Mouse (Mus musculus) forebrain, embryonic 11.5 days (tissue): ENCODE results near the gene Msrb2. TPM values are rescaled to one million over a fixed set of nuclear protein-coding genes. Genes with fewer than 3 reads are reported as not detected.

Source experiments
- ATAC-seq: fragments of 200-750 bp; cut with Nextera tagmentation; replicated peaks from 2 replicates; pipeline ENCODE4 v1.8.0; 2017; ENCODE audit warnings: moderate TSS enrichment; ENCODE audit not compliant: low FRiP score
- DNase-seq: peaks from one replicate; pipeline ENCODE4 v3.0.0-alpha.2; 2017; ENCODE audit warnings: low spot score
- H3K27ac ChIP-seq: fragments of 300-500 bp; sonication (generic); 2 replicates; pipeline ENCODE4 v1.5.1; 2014; ENCODE audit warnings: low read depth, low read length
- H3K27me3 ChIP-seq: fragments of 300-500 bp; sonication (generic); 2 replicates; pipeline ENCODE4 v1.6.1; 2014; ENCODE audit warnings: mild to moderate bottlenecking, low read length, mixed read lengths; ENCODE audit not compliant: control insufficient read depth, insufficient read depth
- H3K36me3 ChIP-seq: fragments of 300-500 bp; sonication (generic); 2 replicates; pipeline ENCODE4 v1.6.1; 2014; ENCODE audit warnings: mild to moderate bottlenecking, low read length, moderate library complexity, mixed read lengths; ENCODE audit not compliant: control insufficient read depth, insufficient read depth
- H3K4me1 ChIP-seq: fragments of 300-500 bp; sonication (generic); replicated peaks from 2 replicates; pipeline ENCODE4 v1.6.1; 2014; ENCODE audit warnings: low read length, mixed read lengths; ENCODE audit not compliant: control insufficient read depth, insufficient read depth
- H3K4me2 ChIP-seq: fragments of 300-500 bp; sonication (generic); 2 replicates; pipeline ENCODE4 v1.6.1; 2014; ENCODE audit warnings: low read depth, mild to moderate bottlenecking, low read length, moderate library complexity, mixed read lengths; ENCODE audit not compliant: severe bottlenecking
- H3K4me3 ChIP-seq: fragments of 300-500 bp; sonication (generic); 2 replicates; pipeline ENCODE4 v1.5.1; 2014; ENCODE audit warnings: low read depth, low read length
- H3K9ac ChIP-seq: fragments of 300-500 bp; sonication (generic); 2 replicates; pipeline ENCODE4 v1.6.1; 2014; ENCODE audit warnings: low read length
- H3K9me3 ChIP-seq: fragments of 300-500 bp; sonication (generic); 2 replicates; pipeline ENCODE4 v1.6.1; 2016; ENCODE audit warnings: low read length, mixed read lengths; ENCODE audit not compliant: control insufficient read depth
- WGBS: fragments of 180-500 bp; shearing (Covaris S2); extraction: QIAGEN DNeasy Blood & Tissue Kit; methylation state at CpG from one replicate; pipeline ENCODE4 v1.1.7; 2014; 5-methylcytosine and 5-hydroxymethylcytosine counted together
- polyA plus RNA-seq: library from polyadenylated mRNA; unstranded; fragments of >200 nt; fragmentation: Nextera tagmentation; extraction: Ambion mirVana; gene quantifications from 2 replicates; pipeline ENCODE4 v1.2.1, GENCODE M21; 2014

Msrb2 gene
- polyA plus RNA-seq, 1 experiment from 2014 or later, result 10.3 TPM

GRCm38 (mm10) chr2:19406531-19406930, 35.3 kb downstream of the Msrb2 start:
- Histone ChIP-seq H3K27ac (no peak overlapping the region), H3K36me3 (no peaks in the 10 kb centered on the region), H3K4me1 (no peaks in the 10 kb centered on the region), H3K4me3 (no peak overlapping the region), H3K9me3 (no peaks in the 10 kb centered on the region), H3K9ac (no peak overlapping the region), H3K27me3 (no peaks in the 10 kb centered on the region), H3K4me2 (no peak overlapping the region)
- no peak for ATAC-seq
- WGBS, result 77% methylated on average over 3 of the region's 3 CpGs
- no peak for DNase-seq

GRCm38 (mm10) chr2:19414222-19414965, 43.2 kb downstream of the Msrb2 start:
- H3K9me3 ChIP-seq, result no peaks in the 10 kb centered on the region
- no peaks in the 10 kb centered on the region for H3K27me3 ChIP-seq
- no peak overlapping the region for H3K27ac ChIP-seq
- H3K4me1 ChIP-seq, result no peaks in the 10 kb centered on the region
- peak overlapping the region; percentile 47; the same call in 1 of the 2 replicates for H3K4me2 ChIP-seq
- 0 out of 2 replicates have a peak overlapping the region, but pooled peaks have one; percentile 27 for H3K9ac ChIP-seq
- H3K36me3 ChIP-seq, result no peaks in the 10 kb centered on the region
- ATAC-seq (peak; percentile 82), DNase-seq (peak; percentile 85)
- 21% methylated on average over 19 of the region's 19 CpGs for WGBS
- peak overlapping the region; percentile 21 for H3K4me3 ChIP-seq

- 3% methylated on average over 6 of the region's 6 CpGs for WGBS
These were observed 43.9 kb downstream of the Msrb2 start for GRCm38 (mm10) chr2:19415063-19415521.

GRCm38 (mm10) chr2:19416066-19416465, 44.8 kb downstream of the Msrb2 start:
- H3K4me1 ChIP-seq, result no peaks in the 10 kb centered on the region
- no peak overlapping the region for H3K4me3 ChIP-seq
- 76% methylated on average over 6 of the region's 6 CpGs for WGBS
- no peak for DNase-seq
- H3K9me3 ChIP-seq, result no peaks in the 10 kb centered on the region
- no peaks in the 10 kb centered on the region for H3K36me3 ChIP-seq
- no peak overlapping the region for H3K9ac ChIP-seq
- ATAC-seq, result no peak
- no peak overlapping the region for H3K27ac ChIP-seq
- H3K27me3 ChIP-seq, result no peaks in the 10 kb centered on the region
- H3K4me2 ChIP-seq, result no peak overlapping the region

More at GRCm38 (mm10) chr2:19415063-19415521, 43.9 kb downstream of the Msrb2 start:
- 0 out of 2 replicates have a peak overlapping the region, but pooled peaks have one; percentile 27 for H3K9ac ChIP-seq
- no peaks in the 10 kb centered on the region for H3K9me3 ChIP-seq
- peak; percentile 37 for ATAC-seq
- H3K4me2 ChIP-seq, result peak overlapping the region; percentile 47; the same call in 1 of the 2 replicates
- H3K4me3 ChIP-seq, result peak overlapping the region; percentile 21
- no peak overlapping the region for H3K27ac ChIP-seq
- H3K4me1 ChIP-seq, result no peaks in the 10 kb centered on the region
- no peak for DNase-seq
- no peaks in the 10 kb centered on the region for H3K36me3 ChIP-seq
- no peaks in the 10 kb centered on the region for H3K27me3 ChIP-seq

- ATAC-seq (no peak), DNase-seq (no peak)
- H3K4me3 ChIP-seq, result no peak overlapping the region
- H3K4me2 ChIP-seq, result no peak overlapping the region
- no peaks in the 10 kb centered on the region for H3K9me3 ChIP-seq
- H3K4me1 ChIP-seq, result no peaks in the 10 kb centered on the region
- H3K27ac ChIP-seq, result no peak overlapping the region
- H3K27me3 ChIP-seq, result no peaks in the 10 kb centered on the region
- no peaks in the 10 kb centered on the region for H3K36me3 ChIP-seq
- H3K9ac ChIP-seq, result no peak overlapping the region; the same call in 1 of the 2 replicates
- WGBS, result 88% methylated on average over 1 of the region's 1 CpGs
These were observed 48.6 kb downstream of the Msrb2 start for GRCm38 (mm10) chr2:19419686-19420345.

GRCm38 (mm10) chr2:19422226-19422625, 51.0 kb downstream of the Msrb2 start:
- H3K4me2 ChIP-seq, result no peak overlapping the region
- no peak for ATAC-seq
- H3K27me3 ChIP-seq, result peaks cover 6% of the 10 kb centered on the region
- H3K9ac ChIP-seq, result no peak overlapping the region
- H3K4me3 ChIP-seq, result no peak overlapping the region
- DNase-seq, result no peak
- H3K4me1 ChIP-seq, result no peaks in the 10 kb centered on the region
- no peaks in the 10 kb centered on the region for H3K36me3 ChIP-seq
- H3K9me3 ChIP-seq, result no peaks in the 10 kb centered on the region
- no peak overlapping the region for H3K27ac ChIP-seq

GRCm38 (mm10) chr2:19423086-19423485, 51.8 kb downstream of the Msrb2 start:
- Histone ChIP-seq H3K27ac (no peak overlapping the region), H3K4me1 (no peaks in the 10 kb centered on the region), H3K9me3 (no peaks in the 10 kb centered on the region), H3K36me3 (no peaks in the 10 kb centered on the region), H3K9ac (no peak overlapping the region), H3K27me3 (peaks cover 6% of the 10 kb centered on the region), H3K4me2 (no peak overlapping the region), H3K4me3 (no peak overlapping the region)
- WGBS, result 72% methylated on average over 6 of the region's 6 CpGs
- ATAC-seq, result no peak
- no peak for DNase-seq

GRCm38 (mm10) chr2:19429031-19429430, 57.8 kb downstream of the Msrb2 start:
- H3K36me3 ChIP-seq, result no peaks in the 10 kb centered on the region
- H3K9ac ChIP-seq, result no peak overlapping the region
- 0 out of 2 replicates have a peak, but pooled peaks cover 7% of the 10 kb centered on the region for H3K4me1 ChIP-seq
- WGBS, result 4% methylated on average over 10 of the region's 10 CpGs
- peaks cover 61% of the 10 kb centered on the region for H3K27me3 ChIP-seq
- H3K9me3 ChIP-seq, result no peaks in the 10 kb centered on the region
- no peak overlapping the region for H3K4me2 ChIP-seq
- H3K27ac ChIP-seq, result no peak overlapping the region
- no peak overlapping the region for H3K4me3 ChIP-seq
- ATAC-seq, result no peak
- DNase-seq, result peak; percentile 80
